Mouse (Mus musculus) stomach, postnatal 0 days (tissue): Measurements from ENCODE around the gene Rpp14. TPM values are rescaled to one million over a fixed set of nuclear protein-coding genes. Genes with fewer than 3 reads are reported as not detected.

ENCODE experiments used
- ATAC-seq: fragments of 200-750 bp; cut with Nextera tagmentation; 2 replicates; pipeline ENCODE4 v1.8.0; 2017; ENCODE audit not compliant: low FRiP score, low TSS enrichment
- DNase-seq: peaks from one replicate; pipeline ENCODE4 v3.0.0-alpha.2; 2016; ENCODE audit warnings: low spot score
- H3K27ac ChIP-seq: fragments of 300-500 bp; sonication (generic); replicated peaks from 2 replicates; pipeline ENCODE4 v1.5.1; 2014; ENCODE audit warnings: mild to moderate bottlenecking, control low read depth
- H3K27me3 ChIP-seq: fragments of 300-500 bp; sonication (generic); 2 replicates; pipeline ENCODE4 v1.6.1; 2014; ENCODE audit warnings: low read length; ENCODE audit not compliant: control insufficient read depth, insufficient read depth
- H3K36me3 ChIP-seq: fragments of 300-500 bp; sonication (generic); 2 replicates; pipeline ENCODE4 v1.6.1; 2014; ENCODE audit warnings: low read length, mixed read lengths; ENCODE audit not compliant: control insufficient read depth, insufficient read depth
- H3K4me1 ChIP-seq: fragments of 300-500 bp; sonication (generic); replicated peaks from 2 replicates; pipeline ENCODE4 v1.6.1; 2014; ENCODE audit warnings: antibody characterized with exemption; ENCODE audit not compliant: control insufficient read depth, insufficient read depth
- H3K4me2 ChIP-seq: fragments of 300-500 bp; sonication (generic); replicated peaks from 2 replicates; pipeline ENCODE4 v1.6.1; 2014; ENCODE audit warnings: low read depth, mild to moderate bottlenecking, control low read depth, moderate library complexity
- H3K4me3 ChIP-seq: fragments of 300-500 bp; sonication (generic); 2 replicates; pipeline ENCODE4 v1.5.1; 2014; ENCODE audit warnings: low read depth, low read length, control low read depth
- H3K9ac ChIP-seq: fragments of 300-500 bp; sonication (generic); 2 replicates; pipeline ENCODE4 v1.6.1; 2014; ENCODE audit warnings: mild to moderate bottlenecking, low read length, control low read depth, mixed read lengths
- H3K9me3 ChIP-seq: fragments of 300-500 bp; sonication (generic); 2 replicates; pipeline ENCODE4 v1.6.1; 2016; ENCODE audit warnings: low read length; ENCODE audit not compliant: control insufficient read depth
- CTCF ChIP-seq: IDR thresholded peaks from 2 replicates; pipeline ENCODE4 v1.5.1; 2016; ENCODE audit warnings: antibody characterized with exemption, low read depth, mild to moderate bottlenecking, moderate library complexity
- EP300 ChIP-seq: optimal IDR thresholded peaks from 2 replicates; pipeline ENCODE3; 2016; ENCODE audit warnings: antibody characterized with exemption
- WGBS: fragments of 180-500 bp; shearing (Covaris S2); extraction: QIAGEN DNeasy Blood & Tissue Kit; methylation state at CpG from one replicate; pipeline ENCODE4 v1.1.7; 2014; 5-methylcytosine and 5-hydroxymethylcytosine counted together
- polyA plus RNA-seq: library from polyadenylated mRNA; unstranded; fragments of >200 nt; fragmentation: Nextera tagmentation; extraction: Ambion mirVana; gene quantifications from 2 replicates; pipeline ENCODE4 v1.2.1, GENCODE M21; 2015

Rpp14 gene
- polyA plus RNA-seq, 1 experiment from 2014 or later: 32.6 TPM

GRCm38 (mm10) chr14:8038150-8038549 lies 42.0 kb upstream of the Rpp14 start:
- H3K9me3 ChIP-seq: no peaks in the 10 kb centered on the region
- no peak overlapping the region for H3K9ac ChIP-seq
- ATAC-seq (no peak), DNase-seq (no peak)
- no peak for TF ChIP-seq EP300
- 83% methylated on average over 5 of the region's 5 CpGs for WGBS
- no peaks in the 10 kb centered on the region for H3K36me3 ChIP-seq
- H3K4me1 ChIP-seq: no peaks in the 10 kb centered on the region
- H3K27ac ChIP-seq: no peak overlapping the region
- no peaks in the 10 kb centered on the region for H3K27me3 ChIP-seq
- H3K4me2 ChIP-seq: no peak overlapping the region
- H3K4me3 ChIP-seq: no peak overlapping the region

DNA sequence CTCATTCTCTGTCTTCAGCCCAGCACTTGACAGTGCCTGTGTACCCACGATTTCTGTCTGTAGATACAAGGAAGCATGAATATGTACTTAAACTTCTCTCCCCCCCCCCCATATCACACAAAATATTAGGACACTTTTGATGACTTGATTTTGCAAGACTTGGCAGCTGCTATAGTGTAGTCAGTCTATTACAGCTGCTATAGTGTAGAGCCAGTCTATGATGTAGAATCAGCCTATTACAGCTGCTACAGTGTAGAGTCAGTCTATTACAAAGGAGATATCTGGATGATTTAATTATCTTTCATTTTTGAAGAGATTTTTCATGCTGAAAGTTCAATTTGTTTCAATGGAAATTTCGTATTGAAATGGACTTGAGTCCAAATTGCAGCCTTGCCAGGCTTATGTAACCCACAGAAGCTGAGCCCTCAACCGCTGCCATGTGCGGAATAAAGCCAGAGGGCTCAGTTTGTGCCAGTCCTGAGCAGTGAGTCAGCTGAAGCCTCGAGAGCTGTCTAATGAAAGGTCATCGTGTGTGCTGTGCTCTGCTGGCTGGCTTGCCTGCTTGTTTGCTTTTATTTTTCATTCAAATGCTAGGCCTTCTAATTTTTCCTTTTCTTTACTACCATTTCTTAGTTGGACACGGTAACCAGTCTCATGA lies 41.2 kb upstream of the Rpp14 start:
- Histone ChIP-seq H3K36me3 (no peaks in the 10 kb centered on the region), H3K4me3 (no peak overlapping the region), H3K27ac (no peak overlapping the region), H3K27me3 (no peaks in the 10 kb centered on the region), H3K9ac (no peak overlapping the region), H3K9me3 (no peaks in the 10 kb centered on the region), H3K4me2 (no peak overlapping the region), H3K4me1 (no peaks in the 10 kb centered on the region)
- DNase-seq: peak; percentile 14
- TF ChIP-seq EP300 (no peak), CTCF (no peak)
- WGBS: 62% methylated on average over 7 of the region's 7 CpGs
- ATAC-seq: no peak

GRCm38 (mm10) chr14:8040179-8040578 lies 40.0 kb upstream of the Rpp14 start:
- Histone ChIP-seq H3K4me1 (no peaks in the 10 kb centered on the region), H3K36me3 (no peaks in the 10 kb centered on the region), H3K4me2 (no peak overlapping the region), H3K27me3 (no peaks in the 10 kb centered on the region), H3K9ac (no peak overlapping the region), H3K27ac (no peak overlapping the region), H3K9me3 (no peaks in the 10 kb centered on the region), H3K4me3 (no peak overlapping the region)
- TF ChIP-seq EP300 (no peak), CTCF (no peak)
- DNase-seq (no peak), ATAC-seq (no peak)
- 70% methylated on average over 3 of the region's 3 CpGs for WGBS

DNA sequence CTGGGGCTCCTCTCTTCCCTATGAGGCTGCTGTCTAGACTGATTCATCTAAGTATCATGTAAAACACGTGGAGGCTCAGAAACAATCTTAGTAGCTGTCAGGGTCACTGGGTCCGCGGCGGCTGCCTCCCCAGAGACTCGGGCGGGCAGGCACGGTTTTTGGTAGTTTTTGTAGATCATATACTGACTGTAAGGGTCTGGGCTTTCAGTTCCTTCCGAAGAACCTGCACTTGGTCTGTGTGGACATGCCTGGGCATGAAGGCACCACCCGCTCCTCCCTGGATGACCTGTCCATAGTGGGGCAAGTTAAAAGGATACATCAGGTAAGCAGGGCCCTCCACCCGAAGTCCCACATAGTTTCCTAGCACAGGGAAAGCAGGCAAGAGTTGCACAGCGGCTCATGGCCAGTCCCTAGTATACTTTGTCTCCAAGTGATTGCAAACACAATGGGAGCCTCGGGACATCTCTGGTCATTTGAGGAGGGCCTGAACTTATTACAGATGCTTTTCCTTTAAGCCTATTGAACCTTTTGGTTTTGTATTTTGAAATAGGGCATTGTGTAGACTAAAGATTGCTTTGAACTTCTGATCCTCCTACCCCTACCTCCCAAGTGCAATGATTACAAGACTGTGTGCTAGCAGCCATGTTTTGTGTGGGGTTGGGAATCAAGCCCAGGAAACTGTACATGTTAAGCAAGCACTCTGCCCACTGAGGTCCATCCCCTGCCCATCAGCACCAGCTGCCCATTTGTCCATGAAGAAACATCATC lies 39.1 kb upstream of the Rpp14 start:
- no peak overlapping the region for H3K27ac ChIP-seq
- H3K4me1 ChIP-seq: no peaks in the 10 kb centered on the region
- no peaks in the 10 kb centered on the region for H3K9me3 ChIP-seq
- peaks cover 2% of the 10 kb centered on the region; the same call in 1 of the 2 replicates for H3K36me3 ChIP-seq
- H3K4me3 ChIP-seq: no peak overlapping the region
- DNase-seq (no peak), ATAC-seq (no peak)
- 80% methylated on average over 12 of the region's 12 CpGs for WGBS
- no peak overlapping the region for H3K4me2 ChIP-seq
- H3K9ac ChIP-seq: no peak overlapping the region
- no peak for TF ChIP-seq EP300
- H3K27me3 ChIP-seq: no peaks in the 10 kb centered on the region

- H3K4me1 ChIP-seq: no peaks in the 10 kb centered on the region
- no peak overlapping the region for H3K27ac ChIP-seq
- DNase-seq (no peak), ATAC-seq (no peak)
- TF ChIP-seq CTCF (no peak), EP300 (no peak)
- no peaks in the 10 kb centered on the region for H3K9me3 ChIP-seq
- no peak overlapping the region for H3K4me2 ChIP-seq
- H3K36me3 ChIP-seq: peaks cover 2% of the 10 kb centered on the region; the same call in 1 of the 2 replicates
- H3K9ac ChIP-seq: no peak overlapping the region
- H3K27me3 ChIP-seq: no peaks in the 10 kb centered on the region
- WGBS: 81% methylated on average over 2 of the region's 2 CpGs
- no peak overlapping the region for H3K4me3 ChIP-seq
Observed at GRCm38 (mm10) chr14:8042120-8042519, 38.0 kb upstream of the Rpp14 start.

DNA sequence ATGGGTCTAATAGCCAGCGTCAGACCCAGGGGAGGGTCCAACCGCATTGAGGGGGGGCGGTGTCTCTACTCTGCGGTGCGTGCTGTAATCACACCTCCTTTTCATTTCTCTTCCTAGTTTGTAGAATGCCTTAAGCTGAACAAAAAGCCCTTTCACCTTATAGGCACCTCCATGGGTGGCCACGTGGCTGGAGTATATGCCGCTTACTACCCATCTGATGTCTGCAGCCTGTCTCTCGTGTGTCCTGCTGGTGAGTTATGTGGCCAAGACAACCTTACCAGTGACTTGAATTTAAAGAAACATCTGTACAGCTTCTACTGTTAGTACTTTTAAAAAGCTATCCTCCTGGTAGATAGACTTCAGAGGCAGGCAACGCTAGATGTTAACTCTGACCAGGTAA lies 37.6 kb upstream of the Rpp14 start:
- no peak overlapping the region for H3K4me2 ChIP-seq
- no peak overlapping the region for H3K9ac ChIP-seq
- TF ChIP-seq CTCF (no peak), EP300 (no peak)
- H3K27ac ChIP-seq: no peak overlapping the region
- no peaks in the 10 kb centered on the region for H3K4me1 ChIP-seq
- 93% methylated on average over 9 of the region's 9 CpGs for WGBS
- DNase-seq: no peak
- H3K4me3 ChIP-seq: no peak overlapping the region
- H3K27me3 ChIP-seq: no peaks in the 10 kb centered on the region
- H3K9me3 ChIP-seq: no peaks in the 10 kb centered on the region
- peaks cover 2% of the 10 kb centered on the region; the same call in 1 of the 2 replicates for H3K36me3 ChIP-seq
- ATAC-seq: no peak
